Mouse (Mus musculus): Measurements from ENCODE around the gene Ifitm3.
"Not testable (repeated sequence)": the region's sequence is repeated elsewhere in the genome, so short reads cannot be mapped to it uniquely, and the experiment has no call there.

Gene Ifitm3

DNA sequence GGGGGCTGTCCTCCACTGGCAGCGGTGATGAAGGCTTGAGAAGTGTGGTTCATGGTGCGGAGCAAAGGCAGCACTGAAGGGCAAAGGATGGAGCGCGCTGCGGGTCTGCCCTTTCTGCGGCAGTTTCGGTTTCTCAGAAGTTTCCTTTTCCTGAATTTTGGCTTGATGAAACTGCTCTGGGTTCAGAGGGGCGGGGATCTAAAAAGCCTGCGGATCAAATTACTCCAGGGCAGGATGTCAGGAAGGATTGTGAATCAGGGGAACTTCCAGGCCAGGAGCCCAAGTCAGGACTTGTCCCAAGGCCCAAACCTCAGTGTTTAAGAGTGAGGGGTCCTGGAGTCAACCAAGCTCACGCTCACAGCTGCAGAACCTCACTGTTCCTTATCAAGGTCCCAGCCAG lies at the start of gene Ifitm3:
TSS of gene Ifitm3 (minus strand) at position 178 of the 400 bp plus-strand sequence.
- DNase-seq (ENCODE audit: low read depth) = no peak

DNA sequence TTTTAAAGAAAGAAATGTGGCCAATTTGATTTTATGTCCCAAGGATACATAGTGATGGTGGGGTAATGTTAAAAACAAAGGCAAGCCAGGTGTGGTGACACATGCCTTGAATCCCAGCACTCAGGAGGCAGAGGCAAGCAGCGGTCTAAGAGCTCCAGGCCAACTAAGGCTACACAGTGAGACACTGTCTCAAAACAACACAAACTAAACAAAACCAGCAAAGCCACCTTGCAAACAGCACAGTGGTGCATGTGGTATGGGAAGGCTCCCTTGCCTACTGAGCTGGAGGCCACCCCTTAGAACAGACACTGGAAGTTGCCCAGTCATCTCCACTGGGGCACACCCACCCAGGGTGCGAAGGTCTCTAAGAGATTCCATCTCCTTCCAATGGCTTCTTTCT lies 49.4 kb upstream of the Ifitm3 start:
- DNase-seq (ENCODE audit: low read depth) = no peak

- DNase-seq (ENCODE audit: low read depth) = no peak
These were observed 48.2 kb upstream of the Ifitm3 start for GRCm38 (mm10) chr7:141058601-141059341.

GRCm38 (mm10) chr7:141057541-141057940 lies 47.0 kb upstream of the Ifitm3 start:
- no peak for DNase-seq (ENCODE audit: low read depth)

DNA sequence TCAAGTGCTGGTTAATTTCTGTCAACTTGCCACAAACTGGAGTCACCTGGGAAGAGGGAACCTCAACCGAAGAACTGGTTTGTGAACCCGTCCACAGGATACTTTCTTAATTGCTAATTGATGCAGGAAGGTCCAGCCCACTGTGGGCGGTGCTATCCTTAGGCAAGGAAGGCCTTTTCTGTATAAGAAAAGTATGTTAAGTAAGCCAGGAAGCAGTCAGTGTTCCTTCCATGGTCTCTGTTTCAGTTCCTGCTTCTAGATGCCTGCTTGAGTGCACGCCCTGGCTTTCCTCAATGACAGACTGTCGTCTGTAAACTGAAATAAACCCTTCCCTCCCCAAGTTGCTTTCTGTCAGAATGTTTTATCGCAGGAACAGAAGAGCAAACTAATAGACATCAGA lies 46.4 kb upstream of the Ifitm3 start:
- DNase-seq (ENCODE audit: low read depth) = no peak

DNA sequence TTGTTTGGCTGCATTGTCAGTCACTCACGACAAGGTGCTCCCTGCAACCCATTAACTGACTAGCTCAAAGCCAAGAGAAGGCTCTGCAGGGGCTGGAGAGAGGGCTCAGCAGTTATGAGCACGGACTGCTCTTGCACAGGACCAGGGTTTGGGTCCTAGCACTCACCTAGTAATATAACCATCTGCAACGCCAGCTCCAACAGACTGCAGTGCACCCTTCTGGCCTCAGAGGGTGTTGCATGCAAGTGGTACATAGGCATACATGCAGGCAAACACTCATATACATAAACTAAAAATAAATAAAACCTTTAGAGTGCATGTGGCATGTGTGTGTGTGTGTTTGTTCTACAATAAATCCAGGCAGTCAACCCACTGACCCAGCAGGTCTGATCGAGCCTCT lies 45.2 kb upstream of the Ifitm3 start:
- DNase-seq (ENCODE audit: low read depth) = no peak

DNA sequence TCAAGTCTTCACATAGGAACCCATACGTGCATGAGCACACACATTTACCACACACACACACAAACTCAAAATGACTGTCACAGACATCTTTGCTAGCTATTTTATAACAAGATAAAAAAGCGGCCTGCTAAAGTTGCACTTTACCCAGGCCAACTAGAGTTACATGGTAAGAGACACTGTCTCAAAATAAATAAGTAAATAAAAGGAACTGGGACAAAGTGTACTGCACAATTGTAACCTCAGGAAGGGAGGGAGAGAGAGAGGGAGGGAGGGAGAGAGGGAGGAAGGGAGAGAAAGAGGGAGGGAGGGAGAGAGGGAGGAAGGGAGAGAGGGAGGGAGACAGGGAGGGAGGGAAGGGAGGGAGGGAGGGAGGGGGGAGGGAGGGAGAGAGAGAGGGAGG lies 41.9 kb upstream of the Ifitm3 start:
- DNase-seq (ENCODE audit: low read depth) = no peak

GRCm38 (mm10) chr7:141052016-141052415 lies 41.4 kb upstream of the Ifitm3 start:
- no peak for DNase-seq (ENCODE audit: low read depth)

- no peak for DNase-seq (ENCODE audit: low read depth)
These were observed 40.6 kb upstream of the Ifitm3 start for GRCm38 (mm10) chr7:141051060-141051685.

DNA sequence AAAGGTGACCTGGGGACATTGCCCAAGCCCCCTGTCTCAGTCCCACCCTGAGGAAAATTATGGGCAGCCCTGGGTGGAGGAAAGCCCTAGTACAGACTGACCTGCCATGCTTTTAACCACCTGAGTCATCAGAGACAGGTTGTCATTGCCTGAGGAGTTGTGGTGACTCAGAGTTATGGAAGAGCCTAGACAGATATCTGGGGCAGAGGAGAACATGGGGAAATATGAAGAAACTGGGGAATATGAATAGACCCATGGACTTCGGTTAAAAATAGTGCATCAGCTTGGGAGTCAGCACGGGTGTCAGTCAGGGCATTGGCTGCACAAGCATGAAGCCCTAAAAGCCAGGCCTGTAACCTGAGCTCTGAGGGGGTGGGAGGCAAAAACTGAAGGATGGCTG lies 38.8 kb upstream of the Ifitm3 start:
- no peak for DNase-seq (ENCODE audit: low read depth)

DNA sequence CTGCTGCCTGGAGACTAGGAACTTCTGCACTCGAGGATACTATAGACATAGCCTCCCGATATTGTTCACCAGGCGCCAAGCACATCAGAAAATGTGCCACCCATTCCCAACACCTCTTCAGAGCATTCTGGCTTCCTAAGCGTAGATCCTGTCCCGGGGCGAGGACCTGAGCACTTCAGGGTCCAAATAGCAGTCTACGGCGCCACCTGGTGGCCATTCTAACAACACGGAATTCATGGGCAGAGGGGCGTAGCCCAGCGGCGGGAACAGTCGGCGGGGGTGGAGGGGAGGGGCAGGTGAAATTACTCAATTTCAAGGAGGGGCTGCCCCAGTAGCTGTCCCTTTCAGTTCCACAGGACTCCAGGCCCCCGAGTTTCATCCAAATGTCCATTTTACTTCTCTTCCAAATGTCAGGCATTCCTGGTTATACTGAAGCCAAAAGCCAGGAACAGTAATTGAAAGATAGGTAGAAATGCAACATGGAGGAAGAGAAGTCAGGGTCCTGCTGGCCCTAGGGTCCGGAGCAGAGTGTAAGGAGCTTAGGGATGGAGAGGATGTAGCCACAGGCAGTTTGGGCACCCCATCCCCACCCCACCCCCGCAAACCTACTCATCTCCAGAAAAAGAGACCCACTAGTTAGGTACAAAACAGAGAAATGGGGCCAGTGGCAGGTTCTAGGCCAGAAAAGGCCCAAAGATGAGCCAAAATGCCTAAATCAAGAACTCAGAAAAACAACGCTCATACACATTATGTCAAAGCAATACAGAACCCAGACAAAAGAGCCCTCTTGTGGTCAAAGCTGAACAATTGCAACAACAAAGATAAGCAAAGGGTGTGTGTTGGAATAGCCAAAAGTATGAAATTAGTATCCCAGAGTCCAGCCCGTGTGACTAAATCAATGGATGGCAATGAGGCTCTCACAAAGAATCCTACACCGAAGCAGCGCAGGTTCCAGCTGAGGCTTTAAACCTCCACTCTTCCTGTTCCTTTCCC lies 38.0 kb upstream of the Ifitm3 start:
- DNase-seq (ENCODE audit: low read depth) = peak; percentile 90

DNA sequence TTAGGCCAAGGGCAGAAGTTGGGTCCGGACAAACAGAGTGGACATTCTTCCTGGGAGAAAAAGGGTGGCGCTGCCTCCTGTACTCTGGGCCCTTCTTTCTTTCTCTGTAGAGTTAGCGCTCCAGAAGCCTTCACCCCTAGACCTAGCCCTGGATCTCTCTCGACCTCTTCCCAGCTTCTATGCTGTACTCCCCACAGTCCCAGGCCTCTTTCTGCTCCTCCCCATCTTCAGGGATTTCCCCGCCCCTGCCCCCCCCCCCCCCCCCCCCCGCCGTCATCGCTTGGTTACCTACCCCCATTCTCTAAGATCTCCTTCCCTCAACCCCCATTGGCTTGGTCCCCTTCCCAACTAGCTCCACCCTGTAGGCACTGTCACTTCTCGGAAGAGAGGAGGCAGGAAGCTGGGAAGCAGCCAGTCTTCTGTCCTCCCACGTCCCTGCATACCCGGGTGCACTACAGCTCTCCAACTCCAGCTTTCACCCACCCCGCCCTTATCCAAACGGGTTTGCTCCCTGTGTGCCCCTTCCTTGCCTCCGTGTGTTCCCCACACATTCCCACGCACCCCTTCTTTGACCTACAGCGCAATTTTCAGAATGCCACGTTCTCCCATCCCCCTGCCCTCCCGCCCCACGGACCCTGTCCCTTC lies 37.1 kb upstream of the Ifitm3 start:
- DNase-seq (ENCODE audit: low read depth) = no peak

DNA sequence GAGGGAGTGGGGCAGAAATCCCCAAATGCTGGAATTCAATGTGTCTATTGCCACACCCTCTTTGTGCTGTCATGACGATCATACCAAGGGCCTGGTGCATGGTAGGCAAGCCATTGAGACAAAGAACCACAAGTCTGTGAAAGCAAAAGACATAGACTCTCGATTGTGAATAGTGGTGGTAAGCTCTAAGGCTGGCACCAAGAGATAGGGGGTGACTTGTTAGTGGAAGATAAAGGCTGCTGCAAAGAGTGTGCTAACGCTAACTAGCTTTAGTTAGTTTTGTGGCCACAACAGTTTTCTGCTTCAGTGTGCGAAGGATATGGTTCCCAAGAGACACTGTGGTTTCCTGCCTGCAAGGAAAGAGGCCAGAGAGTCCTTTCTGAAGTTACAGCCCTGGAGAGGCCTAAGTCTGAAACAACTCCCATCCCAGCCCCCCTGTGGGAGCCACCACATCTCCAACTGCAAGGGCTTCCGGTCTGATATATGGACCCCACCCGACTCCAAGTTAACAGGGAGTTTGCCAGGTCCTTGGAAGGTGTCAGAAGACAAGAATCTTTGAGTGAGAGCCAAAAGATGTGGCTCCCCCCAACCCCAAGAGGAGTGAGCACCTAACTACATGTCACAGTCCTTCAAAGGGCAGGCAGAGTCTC lies 36.5 kb upstream of the Ifitm3 start:
- peak; percentile 45 for DNase-seq (ENCODE audit: low read depth)

DNA sequence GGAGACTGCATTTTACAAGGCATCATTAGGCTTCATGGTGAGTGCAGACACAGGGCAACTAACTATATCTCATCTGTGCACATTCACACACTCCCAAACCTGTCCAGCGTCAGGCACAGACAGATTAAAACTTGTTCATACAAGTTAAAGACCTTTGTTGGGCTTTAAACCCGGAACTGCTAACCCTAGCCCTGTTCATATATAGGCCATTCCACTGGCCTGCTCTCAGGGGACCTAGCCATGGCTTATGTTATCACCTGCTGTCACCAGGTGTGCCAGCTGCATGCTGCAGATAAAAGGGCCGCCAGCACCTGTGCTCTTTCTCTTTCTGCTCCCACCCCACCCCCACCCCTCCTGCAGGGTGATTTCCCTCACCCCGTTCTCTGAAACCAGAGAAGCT lies 32.0 kb upstream of the Ifitm3 start:
- no peak for DNase-seq (ENCODE audit: low read depth)

DNA sequence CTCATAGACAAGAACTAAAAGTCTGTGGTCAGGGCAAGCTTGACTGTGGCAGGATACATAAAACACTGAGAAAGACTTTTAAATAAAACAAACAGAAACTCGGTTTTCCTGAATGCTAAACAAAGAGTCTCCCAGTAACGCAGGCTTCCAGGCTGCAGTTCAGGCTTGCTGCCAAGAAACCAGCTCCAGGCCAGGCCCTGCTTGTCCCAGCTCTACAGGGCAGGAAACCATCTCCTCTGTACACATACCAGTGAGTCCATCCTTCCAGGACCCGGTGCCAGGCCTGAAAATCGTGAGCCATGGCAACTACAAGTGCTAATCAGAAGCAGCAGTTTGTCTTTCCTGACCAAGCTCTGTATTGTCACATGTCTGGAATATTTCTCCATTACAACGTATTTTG lies 31.1 kb upstream of the Ifitm3 start:
- no peak for DNase-seq (ENCODE audit: low read depth)

DNA sequence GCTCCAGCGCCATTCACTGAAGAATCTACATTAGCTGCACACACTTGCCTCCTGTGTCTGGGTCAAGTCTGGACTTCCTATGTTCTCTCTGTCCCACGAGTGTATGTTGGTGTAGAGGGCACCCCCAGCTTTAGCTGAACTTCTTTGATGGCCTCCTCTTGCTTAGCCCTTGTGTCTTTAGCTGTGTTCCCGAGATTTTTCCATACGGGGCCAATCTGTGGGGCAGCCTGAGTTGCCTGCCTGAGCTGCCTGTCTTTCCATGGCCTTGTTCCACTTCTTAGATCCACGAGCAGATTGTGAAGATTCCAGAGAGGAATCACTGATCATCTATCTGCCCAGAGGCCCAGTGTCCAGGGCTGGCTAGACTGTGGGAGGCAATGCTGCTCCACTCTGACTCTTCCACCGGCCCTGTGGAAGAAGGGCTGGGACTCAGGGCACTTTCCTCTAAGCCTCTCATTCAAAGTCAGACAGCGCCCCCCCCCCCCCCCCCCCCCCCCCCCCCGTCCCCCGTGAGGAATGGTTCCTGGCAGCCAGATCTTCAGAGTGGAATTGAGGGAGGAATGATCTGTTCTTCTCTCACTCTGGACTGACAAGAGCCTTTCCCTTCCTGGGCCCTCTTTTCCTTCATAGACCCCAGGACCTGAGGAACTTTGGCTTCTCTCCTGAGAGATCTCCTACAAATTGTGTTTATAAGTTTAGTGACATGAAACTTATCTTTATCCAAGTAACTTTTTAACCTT lies 30.5 kb upstream of the Ifitm3 start:
- no peak for DNase-seq (ENCODE audit: low read depth)

DNA sequence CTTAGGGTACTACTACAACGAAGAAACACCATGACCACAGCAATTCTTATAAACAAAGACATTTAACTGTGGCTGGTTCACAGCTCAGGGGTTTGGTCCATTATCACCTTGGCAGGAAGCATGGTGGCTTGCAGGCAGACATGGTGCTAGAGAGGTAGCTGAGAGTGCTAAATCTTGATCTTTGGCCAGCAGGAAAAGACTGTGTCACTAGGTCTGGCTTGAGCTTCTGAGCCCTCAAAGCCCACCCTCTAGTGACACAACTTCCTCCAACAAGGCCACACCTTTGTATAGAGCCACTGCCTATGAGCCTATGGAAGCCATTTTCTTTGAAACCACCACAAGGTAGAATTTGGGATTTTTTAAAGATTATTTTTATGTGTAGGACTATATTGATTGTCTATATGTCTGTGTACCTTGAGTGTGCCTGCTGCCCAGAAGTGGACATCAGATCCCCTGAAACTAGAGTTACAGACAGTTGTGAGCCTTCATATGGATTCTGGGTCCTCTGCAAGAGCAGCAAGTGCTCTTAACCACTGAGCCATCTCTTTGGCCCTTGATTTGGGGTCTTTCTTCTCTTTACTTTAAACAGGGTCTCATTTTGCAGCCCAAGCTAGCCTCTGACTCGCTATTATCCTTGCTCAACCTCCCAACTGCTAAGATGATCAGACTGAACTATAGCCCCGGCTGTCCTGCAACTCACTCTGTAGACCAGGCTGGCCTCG lies 29.0 kb upstream of the Ifitm3 start:
- no peak for DNase-seq (ENCODE audit: low read depth)

- DNase-seq (ENCODE audit: low read depth) = no peak
These were observed 27.8 kb upstream of the Ifitm3 start for GRCm38 (mm10) chr7:141038090-141039032.

- DNase-seq (ENCODE audit: low read depth) = not testable (repeated sequence)
These were observed 26.1 kb upstream of the Ifitm3 start for GRCm38 (mm10) chr7:141036624-141037023.

Data from c-Kit-positive CD71-negative TER-119-negative erythroid progenitor cells, embryonic 14.5 days (primary cell).